Mouse (Mus musculus) neural tube, embryonic 11.5 days (tissue): Measurements from ENCODE around the gene Neurl2. TPM values are rescaled to one million over a fixed set of nuclear protein-coding genes. Genes with fewer than 3 reads are reported as not detected.
A peak's percentile ranks its signal among the peaks of the same experiment; 100 is the strongest.

Experiments used
- ATAC-seq: fragments of 200-750 bp; cut with Nextera tagmentation; 2 replicates; pipeline ENCODE4 v1.8.0; 2017; ENCODE audit warnings: moderate number of reproducible peaks, mild to moderate bottlenecking, moderate TSS enrichment, moderate library complexity; ENCODE audit not compliant: insufficient read depth, low FRiP score, low TSS enrichment
- DNase-seq: peaks from one replicate; pipeline ENCODE4 v3.0.0-alpha.2; 2015; ENCODE audit warnings: low spot score
- H3K27ac ChIP-seq: fragments of 300-500 bp; sonication (generic); 2 replicates; pipeline ENCODE4 v1.5.1; 2014; ENCODE audit warnings: low read depth, mild to moderate bottlenecking, low read length
- H3K27me3 ChIP-seq: fragments of 300-500 bp; sonication (generic); 2 replicates; pipeline ENCODE4 v1.6.1; 2014; ENCODE audit warnings: mild to moderate bottlenecking, low read length, mixed read lengths; ENCODE audit not compliant: control insufficient read depth, insufficient read depth
- H3K36me3 ChIP-seq: fragments of 300-500 bp; sonication (generic); 2 replicates; pipeline ENCODE4 v1.6.1; 2014; ENCODE audit warnings: mild to moderate bottlenecking, low read length, moderate library complexity, mixed read lengths; ENCODE audit not compliant: control insufficient read depth, insufficient read depth
- H3K4me1 ChIP-seq: fragments of 300-500 bp; sonication (generic); 2 replicates; pipeline ENCODE4 v1.6.1; 2014; ENCODE audit warnings: low read length, mixed read lengths; ENCODE audit not compliant: control insufficient read depth, insufficient read depth
- H3K4me2 ChIP-seq: fragments of 300-500 bp; sonication (generic); 2 replicates; pipeline ENCODE4 v1.6.1; 2014; ENCODE audit warnings: low read depth, mild to moderate bottlenecking, moderate library complexity
- H3K4me3 ChIP-seq: fragments of 300-500 bp; sonication (generic); 2 replicates; pipeline ENCODE4 v1.5.1; 2014; ENCODE audit warnings: low read depth, low read length
- H3K9ac ChIP-seq: fragments of 300-500 bp; sonication (generic); 2 replicates; pipeline ENCODE4 v1.6.1; 2014; ENCODE audit warnings: mild to moderate bottlenecking, low read length
- H3K9me3 ChIP-seq: fragments of 300-500 bp; sonication (generic); 2 replicates; pipeline ENCODE4 v1.6.1; 2016; ENCODE audit warnings: low read length; ENCODE audit not compliant: control insufficient read depth
- WGBS: fragments of 180-500 bp; shearing (Covaris S2); extraction: QIAGEN DNeasy Blood & Tissue Kit; methylation state at CpG from one replicate; pipeline ENCODE4 v1.1.7; 2014; 5-methylcytosine and 5-hydroxymethylcytosine counted together
- polyA plus RNA-seq: library from polyadenylated mRNA; unstranded; fragments of >200 nt; fragmentation: Nextera tagmentation; extraction: Ambion mirVana; gene quantifications from 2 replicates; pipeline ENCODE4 v1.2.1, GENCODE M21; 2014

Gene Neurl2
- polyA plus RNA-seq, 1 experiment from 2014 or later = 3.8 TPM

DNA sequence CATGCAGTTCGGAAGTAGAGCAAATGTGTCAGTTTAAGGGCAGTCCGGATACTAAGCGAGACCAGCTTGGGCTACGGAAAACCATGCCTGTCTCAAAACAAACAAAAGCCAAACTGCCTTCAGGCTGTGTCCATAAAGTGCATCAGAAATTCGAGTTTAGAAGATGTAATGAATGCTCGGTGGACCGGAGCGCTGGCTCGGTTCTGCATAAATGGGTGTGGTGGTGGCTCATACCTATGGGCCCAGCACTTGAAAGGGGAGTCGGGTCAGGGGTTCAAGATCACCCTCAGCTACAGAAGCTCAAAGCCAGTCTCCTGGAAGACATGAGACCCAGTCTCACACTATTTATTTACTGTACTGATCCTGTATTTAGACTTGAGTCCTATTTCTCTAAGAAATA is 45.5 kb downstream of the Neurl2 start:
- 86% methylated on average over 10 of the region's 10 CpGs for WGBS

DNA sequence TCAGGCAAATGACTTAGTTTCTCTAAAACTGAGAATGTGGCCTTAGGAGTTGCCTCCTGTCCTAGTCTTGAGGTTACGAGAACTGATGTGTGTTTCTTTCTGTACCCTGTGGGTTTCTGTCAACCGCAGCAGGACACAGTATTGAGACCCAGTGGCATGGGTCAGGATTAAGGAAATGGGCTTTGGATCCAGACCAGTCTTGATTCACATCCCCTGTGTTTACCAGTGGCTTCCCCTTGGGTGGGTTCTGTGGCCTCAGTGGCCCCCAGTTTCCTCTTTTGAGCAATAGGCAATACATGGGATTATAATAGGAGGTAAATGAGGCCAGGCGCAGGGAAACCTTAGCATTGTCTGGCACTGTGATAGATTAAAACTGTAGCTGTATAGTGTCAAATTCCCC is 46.2 kb downstream of the Neurl2 start:
- Histone ChIP-seq H3K27me3 (no peaks in the 10 kb centered on the region), H3K9ac (no peak overlapping the region), H3K4me2 (peak overlapping the region; percentile 81; the same call in 1 of the 2 replicates), H3K27ac (no peak overlapping the region), H3K9me3 (no peaks in the 10 kb centered on the region), H3K4me1 (no peaks in the 10 kb centered on the region), H3K4me3 (no peak overlapping the region), H3K36me3 (0 out of 2 replicates have a peak, but pooled peaks cover 2% of the 10 kb centered on the region)
- no peak for DNase-seq
- 85% methylated on average over 3 of the region's 3 CpGs for WGBS
- no peak for ATAC-seq

More for the DNA sequence above, 45.5 kb downstream of the Neurl2 start:
- no peaks in the 10 kb centered on the region for H3K9me3 ChIP-seq
- no peak overlapping the region for H3K9ac ChIP-seq
- ATAC-seq (no peak), DNase-seq (no peak)
- no peaks in the 10 kb centered on the region for H3K4me1 ChIP-seq
- H3K27ac ChIP-seq = no peak overlapping the region
- H3K27me3 ChIP-seq = no peaks in the 10 kb centered on the region
- peaks cover 2% of the 10 kb centered on the region; the same call in 1 of the 2 replicates for H3K36me3 ChIP-seq
- H3K4me2 ChIP-seq = no peak overlapping the region
- H3K4me3 ChIP-seq = no peak overlapping the region

DNA sequence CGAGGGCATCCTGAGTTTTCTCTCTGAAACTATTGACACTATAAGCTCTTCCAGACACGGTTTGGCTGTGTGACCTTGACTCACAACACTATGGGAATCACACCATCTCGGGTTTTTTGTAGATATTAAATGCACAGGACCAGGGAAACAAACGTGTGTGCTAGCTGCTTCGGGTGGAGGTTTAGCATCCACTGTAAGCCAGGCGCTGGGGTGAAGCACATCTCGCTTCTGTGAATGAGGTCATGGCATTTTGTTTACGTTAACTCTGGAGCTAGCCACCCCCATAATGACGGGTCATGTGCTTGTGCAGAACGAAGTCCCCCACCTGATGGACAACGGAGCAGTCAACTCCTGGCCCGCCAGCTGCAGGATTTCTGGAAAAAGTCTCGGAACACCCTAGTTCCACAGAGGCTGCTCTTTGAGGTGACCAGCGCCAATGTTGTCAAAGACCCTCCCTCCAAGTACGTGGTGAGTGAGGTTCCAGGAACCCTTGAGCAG is 46.8 kb downstream of the Neurl2 start:
- Histone ChIP-seq H3K4me2 (peak overlapping the region; percentile 81), H3K4me1 (no peaks in the 10 kb centered on the region), H3K4me3 (peak overlapping the region; percentile 61), H3K36me3 (no peaks in the 10 kb centered on the region), H3K27me3 (no peaks in the 10 kb centered on the region), H3K9ac (peak overlapping the region; percentile 72), H3K27ac (no peak overlapping the region), H3K9me3 (no peaks in the 10 kb centered on the region)
- DNase-seq = peak; percentile 28
- 10% methylated on average over 15 of the region's 15 CpGs for WGBS
- ATAC-seq = no peak

DNA sequence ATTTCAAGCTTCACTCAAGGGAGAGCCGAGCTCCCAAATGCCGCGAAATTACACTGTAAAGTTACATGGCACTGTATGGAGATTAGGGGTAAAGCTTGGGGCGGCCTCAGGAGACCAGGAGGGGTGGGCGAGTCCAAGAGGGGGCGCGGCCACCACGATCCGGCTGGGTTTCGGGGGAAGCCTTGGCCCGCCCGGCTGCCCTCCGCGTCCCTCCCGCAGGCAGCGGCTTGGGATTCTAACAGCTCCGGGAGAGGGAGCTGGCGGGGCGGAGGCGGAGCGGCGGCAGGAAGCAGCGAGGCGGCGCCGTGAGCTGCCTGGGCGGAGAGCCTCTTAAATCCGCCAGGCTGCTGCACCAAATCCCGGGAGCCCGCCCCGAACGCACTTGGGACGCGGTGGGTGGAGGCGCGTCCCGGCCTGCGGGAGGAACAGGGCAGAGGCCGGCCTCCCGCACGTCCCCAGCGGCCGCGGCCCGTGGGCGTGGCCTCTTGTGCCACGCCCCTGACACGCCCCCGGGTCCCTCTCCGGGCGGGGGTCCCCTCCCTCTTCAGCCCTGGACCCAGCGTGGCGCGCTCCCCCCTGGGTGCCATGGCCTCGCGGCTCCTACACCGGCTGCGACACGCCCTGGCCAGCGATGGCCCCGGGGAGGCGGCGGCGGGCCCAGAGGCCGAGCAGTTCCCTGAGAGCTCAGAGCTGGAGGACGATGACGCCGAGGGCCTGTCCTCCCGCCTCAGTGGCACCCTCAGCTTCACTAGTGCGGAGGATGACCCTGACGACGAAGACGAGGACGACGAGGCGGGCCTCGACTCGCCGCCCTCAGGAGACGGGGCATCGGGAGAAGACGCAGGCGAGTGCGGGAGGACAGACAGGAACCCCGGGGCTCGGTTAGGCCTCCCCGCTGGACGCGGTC is 47.5 kb downstream of the Neurl2 start, which contains the start of gene Snx21:
Gene Snx21 (plus strand): TSS at position 343 of the 907 bp plus-strand sequence.
- DNase-seq = peak; percentile 90
- no peaks in the 10 kb centered on the region for H3K36me3 ChIP-seq
- under 1% methylated on average over 68 of the region's 89 CpGs for WGBS

DNA sequence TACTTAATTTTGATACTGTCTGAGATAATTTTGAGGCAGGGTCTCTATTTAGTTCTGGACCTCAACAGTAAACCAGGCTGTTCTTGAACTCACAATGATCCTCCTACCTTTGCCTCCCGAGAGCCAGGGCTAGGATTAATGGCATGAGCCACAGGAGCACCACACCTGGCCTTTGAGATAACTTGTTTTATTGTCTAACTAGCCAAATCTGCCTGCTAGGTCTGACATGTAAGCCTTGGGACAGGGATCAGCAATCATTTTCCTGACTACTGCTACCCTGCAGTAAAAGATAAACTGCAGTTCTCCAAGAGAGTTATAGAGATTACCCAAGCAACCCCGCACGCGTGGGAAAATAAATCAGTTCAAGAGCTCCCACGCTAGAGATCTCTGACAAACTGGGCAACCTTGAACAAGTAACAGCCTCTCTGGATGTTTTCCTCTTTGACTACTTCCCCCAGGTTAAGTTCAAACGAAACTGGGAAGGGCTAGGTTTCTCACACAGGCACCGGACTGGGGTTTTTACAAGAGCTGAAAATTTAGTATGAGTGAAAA is 48.3 kb downstream of the Neurl2 start:
- peak overlapping the region; percentile 61 for H3K4me3 ChIP-seq
- no peak for DNase-seq
- H3K4me2 ChIP-seq = peak overlapping the region; percentile 81
- H3K9me3 ChIP-seq = no peaks in the 10 kb centered on the region
- no peak for ATAC-seq
- H3K36me3 ChIP-seq = no peaks in the 10 kb centered on the region
- peak overlapping the region; percentile 72 for H3K9ac ChIP-seq
- no peak overlapping the region for H3K27ac ChIP-seq
- WGBS = 16% methylated on average over 7 of the region's 7 CpGs
- no peaks in the 10 kb centered on the region for H3K4me1 ChIP-seq
- no peaks in the 10 kb centered on the region for H3K27me3 ChIP-seq

More for the DNA sequence above, 47.5 kb downstream of the Neurl2 start, which contains the start of gene Snx21:
- peak; percentile 91 for ATAC-seq
- Histone ChIP-seq H3K4me3 (peak within 1 kb of the TSS; percentile 61), H3K9me3 (no peaks in the 10 kb centered on the region), H3K27me3 (no peaks in the 10 kb centered on the region), H3K4me1 (no peaks in the 10 kb centered on the region), H3K27ac (peak within 1 kb of the TSS; percentile 62), H3K9ac (peak within 1 kb of the TSS; percentile 72), H3K4me2 (peak within 1 kb of the TSS; percentile 81)

DNA sequence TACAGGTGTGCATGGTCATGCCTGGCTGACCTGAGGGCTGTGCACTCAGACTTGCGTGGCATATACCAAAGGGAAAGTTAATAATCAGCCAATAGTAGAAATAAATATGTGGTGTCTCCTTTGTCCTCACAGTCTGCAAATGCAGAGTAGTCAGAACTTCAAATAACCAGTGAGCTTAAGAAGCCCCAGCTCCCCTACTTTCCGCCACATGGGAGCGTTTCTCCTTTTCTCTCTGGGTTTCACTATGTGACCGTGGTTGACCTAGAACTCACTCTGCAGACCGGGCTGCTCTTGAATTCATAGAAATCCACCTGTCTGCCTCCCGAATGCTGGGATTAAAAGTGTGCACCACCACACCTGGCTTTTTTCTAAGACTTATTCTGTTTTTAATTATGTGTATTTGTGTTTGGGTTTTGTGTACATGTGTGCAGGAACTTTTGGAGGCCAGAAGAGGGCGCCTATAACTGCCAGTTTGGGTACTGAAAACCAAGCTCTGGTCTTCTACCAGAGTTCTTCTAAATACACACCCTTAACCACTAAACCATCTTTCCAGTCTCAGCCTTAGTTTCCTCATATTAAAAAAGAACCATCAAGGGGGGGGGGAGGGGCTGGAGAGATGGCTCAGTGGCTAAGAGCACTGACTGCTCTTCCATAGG is 49.2 kb downstream of the Neurl2 start:
- WGBS = 75% methylated on average over 7 of the region's 7 CpGs
- H3K9me3 ChIP-seq = no peaks in the 10 kb centered on the region
- H3K4me3 ChIP-seq = no peak overlapping the region
- no peaks in the 10 kb centered on the region for H3K27me3 ChIP-seq
- no peaks in the 10 kb centered on the region for H3K36me3 ChIP-seq
- H3K9ac ChIP-seq = no peak overlapping the region
- H3K4me1 ChIP-seq = no peaks in the 10 kb centered on the region
- ATAC-seq (no peak), DNase-seq (no peak)
- no peak overlapping the region for H3K27ac ChIP-seq
- no peak overlapping the region for H3K4me2 ChIP-seq

DNA sequence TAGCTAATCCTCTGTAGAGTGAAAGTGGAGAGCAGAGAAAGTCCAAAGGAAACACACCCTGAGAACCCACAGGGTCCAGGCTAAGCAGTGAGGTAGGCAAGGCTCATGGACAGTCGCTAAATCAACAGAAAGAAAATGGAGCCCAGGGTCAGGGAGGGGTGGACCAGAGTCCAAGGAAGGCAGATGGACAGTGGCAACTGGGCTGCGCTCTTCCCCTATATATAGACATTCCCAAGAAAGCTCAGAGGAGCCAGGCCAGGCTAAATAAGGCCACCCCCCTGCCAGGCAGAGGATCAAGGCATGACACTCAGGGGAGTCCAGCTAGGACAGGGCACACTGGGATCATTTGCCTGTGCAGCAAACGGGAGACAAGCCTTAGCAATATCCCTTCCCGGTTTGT is 51.4 kb downstream of the Neurl2 start:
- WGBS = 76% methylated on average over 4 of the region's 4 CpGs
- no peak overlapping the region for H3K27ac ChIP-seq
- H3K9me3 ChIP-seq = no peaks in the 10 kb centered on the region
- H3K4me3 ChIP-seq = no peak overlapping the region
- no peak overlapping the region for H3K4me2 ChIP-seq
- H3K4me1 ChIP-seq = no peaks in the 10 kb centered on the region
- H3K27me3 ChIP-seq = no peaks in the 10 kb centered on the region
- ATAC-seq (no peak), DNase-seq (no peak)
- no peak overlapping the region for H3K9ac ChIP-seq
- no peaks in the 10 kb centered on the region for H3K36me3 ChIP-seq
